Mouse (Mus musculus): ENCODE data around the gene Sh2d6. TPM values are rescaled to one million over a fixed set of nuclear protein-coding genes. Genes with fewer than 3 reads are reported as not detected.

Sh2d6 gene
- total RNA-seq, 2 experiments from 2014 or later: 0.40 to 0.45 TPM

Other genes starting within 250 kb of the Sh2d6 start
- gene Sftpb, start 217.1 kb downstream of the Sh2d6 start, total RNA-seq (2021): not detected
- 10 to 100 TPM; 31.3 to 35.8 TPM for gene Usp39, start 176.5 kb downstream of the Sh2d6 start, total RNA-seq (2021)
- gene 0610030E20Rik, start 174.4 kb downstream of the Sh2d6 start, total RNA-seq (2021): 10 to 100 TPM; 16.9 to 17.2 TPM
- 10 to 100 TPM in 1 of 2 experiments, 1 to 10 TPM in 1; 8.1 to 10.5 TPM for gene Tmem150a, start 166.3 kb downstream of the Sh2d6 start, total RNA-seq (2021)
- gene Rnf181, start 154.8 kb downstream of the Sh2d6 start, total RNA-seq (2021): 10 to 100 TPM; 77.6 to 85.2 TPM
- gene Vamp5, start 141.2 kb downstream of the Sh2d6 start, total RNA-seq (2021): 1 to 10 TPM; 4.4 to 5.3 TPM
- gene Vamp8, start 131.0 kb downstream of the Sh2d6 start, total RNA-seq (2021): 10 to 100 TPM; 14.7 to 17.3 TPM
- 10 to 100 TPM; 22.6 to 24.0 TPM for gene Ggcx, start 107.4 kb downstream of the Sh2d6 start, total RNA-seq (2021)
- gene Mat2a, start 82.1 kb downstream of the Sh2d6 start, total RNA-seq (2021): 100 to 1,000 TPM; 186 to 194 TPM
- gene Capg, start 22.7 kb upstream of the Sh2d6 start, total RNA-seq (2021): 1 to 10 TPM; 2.3 to 2.9 TPM
- 10 to 100 TPM; 20.3 to 22.3 TPM for gene Elmod3, start 76.7 kb upstream of the Sh2d6 start, total RNA-seq (2021)
- 10 to 100 TPM; 54.3 to 55.6 TPM for gene Retsat, start 76.8 kb upstream of the Sh2d6 start, total RNA-seq (2021)
- 10 to 100 TPM; 88.8 to 91.6 TPM for gene Tgoln1, start 95.3 kb upstream of the Sh2d6 start, total RNA-seq (2021)

Measured in layer of hippocampus, postnatal 36 days (tissue).